Mouse (Mus musculus) brain, embryonic 18.5 days (tissue): Measurements from ENCODE around the gene Ptprz1.
"Not testable (repeated sequence)": the region's sequence is repeated elsewhere in the genome, so short reads cannot be mapped to it uniquely, and the experiment has no call there.

ENCODE experiments used
- DNase-seq: peaks from one replicate; pipeline ENCODE4 v3.0.0-alpha.2; 2012; ENCODE audit warnings: low read depth, low spot score

The Ptprz1 gene

GRCm38 (mm10) chr6:23003152-23003551 lies 127.8 kb downstream of the Ptprz1 start:
- no peak for DNase-seq

GRCm38 (mm10) chr6:23014988-23015613 lies 139.8 kb downstream of the Ptprz1 start:
- no peak for DNase-seq

- no peak for DNase-seq
These were observed 152.9 kb downstream of the Ptprz1 start for GRCm38 (mm10) chr6:23028251-23028650.

- no peak for DNase-seq
These were observed 173.5 kb downstream of the Ptprz1 start for GRCm38 (mm10) chr6:23048836-23049235.

- DNase-seq: no peak
These were observed 180.4 kb downstream of the Ptprz1 start for GRCm38 (mm10) chr6:23055734-23056133.

- DNase-seq: no peak
These were observed 200.8 kb downstream of the Ptprz1 start for GRCm38 (mm10) chr6:23076060-23076459.

GRCm38 (mm10) chr6:23078273-23078672 lies 203.0 kb downstream of the Ptprz1 start:
- no peak for DNase-seq

GRCm38 (mm10) chr6:23079991-23080680 lies 204.8 kb downstream of the Ptprz1 start:
- DNase-seq: no peak

GRCm38 (mm10) chr6:23084587-23085421 lies 209.5 kb downstream of the Ptprz1 start:
- DNase-seq: no peak

- DNase-seq: not testable (repeated sequence)
These were observed 214.0 kb downstream of the Ptprz1 start for GRCm38 (mm10) chr6:23089292-23089691.

- DNase-seq: not testable (repeated sequence)
These were observed 215.2 kb downstream of the Ptprz1 start for GRCm38 (mm10) chr6:23090346-23091055.
